In the genomic region with DNA sequence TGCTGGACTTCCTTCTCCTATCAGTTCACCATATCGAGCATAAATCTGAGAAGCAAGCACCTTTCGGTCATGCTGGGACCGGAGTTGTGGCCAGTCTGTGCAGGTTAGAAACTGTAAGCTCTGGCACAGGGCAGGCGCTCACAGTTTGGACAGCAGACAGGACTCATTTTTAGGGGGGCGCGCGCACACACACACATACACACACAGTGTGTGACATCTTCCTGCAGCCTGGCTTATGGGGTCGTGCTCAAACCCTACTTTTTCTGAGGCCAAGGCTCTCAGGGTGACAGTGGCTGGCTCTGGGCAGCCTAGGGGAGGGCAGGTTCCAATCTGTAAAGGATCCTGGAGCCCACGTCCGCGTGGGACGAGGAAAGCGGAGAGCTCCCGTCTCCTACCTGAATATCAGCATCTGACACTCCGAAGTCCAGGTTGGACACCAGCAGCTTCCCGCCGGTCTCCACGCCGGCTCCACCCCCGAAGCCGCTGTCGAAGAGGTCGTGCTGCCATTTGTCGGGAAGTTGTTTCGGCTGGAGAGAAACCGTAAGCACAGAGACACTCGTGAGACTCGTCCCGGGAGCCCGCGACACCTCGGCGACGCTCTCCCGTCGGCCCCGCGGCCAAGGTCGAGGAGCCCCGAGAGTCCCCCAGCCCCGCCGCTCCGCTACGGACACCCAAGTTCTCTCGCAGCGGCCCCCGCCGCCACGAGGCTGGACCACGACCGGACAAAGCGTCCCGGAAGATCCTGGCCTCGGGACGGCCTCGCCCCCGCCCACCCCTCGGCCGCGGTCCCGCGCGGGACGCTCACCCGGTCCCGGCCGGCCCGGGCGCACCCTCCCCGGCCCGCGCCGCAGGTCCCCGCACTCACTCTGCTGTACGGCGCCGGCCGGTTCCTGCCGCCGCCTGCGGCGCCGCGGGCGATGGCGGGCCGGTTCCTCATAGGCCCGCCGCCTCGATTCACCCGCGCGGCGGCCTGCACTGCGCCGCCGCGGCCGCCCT, we compare ENCODE assay signal across 8 mouse cellular contexts. TPM values are rescaled to one million over a fixed set of nuclear protein-coding genes. Genes with fewer than 3 reads are reported as not detected.
DNase-seq lines count a peak whose midpoint lies in the region; ATAC-seq and TF ChIP-seq lines count a peak whose summit lies in the region.

No protein-coding gene starts in this region.

- no peaks in the 10 kb centered on the region for H3K27me3 ChIP-seq in E14TG2a.4 (ENCODE audit: insufficient read depth, low read length)
- no peaks in the 10 kb centered on the region for H3K27me3 ChIP-seq in erythroblast, embryonic 14.5 days (ENCODE audit: control insufficient read depth)
- H3K27me3 ChIP-seq in intestine, postnatal 0 days (replicated peaks; ENCODE audit: control insufficient read depth, insufficient read depth, low read length) = no peaks in the 10 kb centered on the region
- H3K27me3 ChIP-seq in midbrain, embryonic 13.5 days = no peaks in the 10 kb centered on the region

- no peaks in the 10 kb centered on the region for H3K9me3 ChIP-seq in E14TG2a.4 (ENCODE audit: low read length)
- no peaks in the 10 kb centered on the region for H3K9me3 ChIP-seq in erythroblast, embryonic 14.5 days (ENCODE audit: control insufficient read depth, low read length)
- no peaks in the 10 kb centered on the region for H3K9me3 ChIP-seq in intestine, postnatal 0 days (ENCODE audit: control insufficient read depth)
- no peaks in the 10 kb centered on the region for H3K9me3 ChIP-seq in midbrain, embryonic 13.5 days

- peak; percentile 93 for DNase-seq in heart, adult 11 months
- no peak for DNase-seq in heart, adult 9 months (ENCODE audit: low spot score in 2 of 2)
- no peak for DNase-seq in left cerebral cortex, adult 11 months (ENCODE audit: low spot score)
- DNase-seq in cerebellum, adult 8-10 months = no peak

- H3K4me3 ChIP-seq in E14TG2a.4 (replicated peaks; ENCODE audit: low read length) = peak overlapping the region; percentile 96
- peak overlapping the region; percentile 97 for H3K4me3 ChIP-seq in erythroblast, embryonic 14.5 days (replicated peaks)
- peak overlapping the region; percentile 65 for H3K4me3 ChIP-seq in intestine, postnatal 0 days (ENCODE audit: low read depth, low read length)
- H3K4me3 ChIP-seq in midbrain, embryonic 13.5 days (replicated peaks) = peak overlapping the region; percentile 99

- peak overlapping the region; percentile 97 for H3K9ac ChIP-seq in intestine, postnatal 0 days (ENCODE audit: low read depth, low read length)
- peak overlapping the region; percentile 99 for H3K9ac ChIP-seq in midbrain, embryonic 13.5 days (replicated peaks)

- 2% methylated on average over 80 of the region's 99 CpGs for WGBS in intestine, postnatal 0 days
- 6% methylated on average over 90 of the region's 99 CpGs for WGBS in midbrain, embryonic 13.5 days

- H3K36me3 ChIP-seq in E14TG2a.4 (ENCODE audit: insufficient read depth, low read length) = peaks cover 82% of the 10 kb centered on the region
- H3K36me3 ChIP-seq in erythroblast, embryonic 14.5 days (ENCODE audit: control insufficient read depth) = peaks cover 77% of the 10 kb centered on the region
- H3K36me3 ChIP-seq in intestine, postnatal 0 days (ENCODE audit: control insufficient read depth, insufficient read depth) = peaks cover 44% of the 10 kb centered on the region
- H3K36me3 ChIP-seq in midbrain, embryonic 13.5 days = peaks cover 62% of the 10 kb centered on the region

- H3K27ac ChIP-seq in intestine, postnatal 0 days (ENCODE audit: low read depth, low read length) = peak overlapping the region; percentile 94
- peak overlapping the region; percentile 90 for H3K27ac ChIP-seq in midbrain, embryonic 13.5 days

- H3K4me2 ChIP-seq in intestine, postnatal 0 days (replicated peaks; ENCODE audit: low read depth) = peak overlapping the region; percentile 77
- H3K4me2 ChIP-seq in midbrain, embryonic 13.5 days (replicated peaks) = peak overlapping the region; percentile 98

- H3K4me1 ChIP-seq in E14TG2a.4 (replicated peaks; ENCODE audit: low read depth, low read length) = peaks cover 61% of the 10 kb centered on the region
- H3K4me1 ChIP-seq in erythroblast, embryonic 14.5 days (ENCODE audit: control insufficient read depth) = peaks cover 73% of the 10 kb centered on the region
- H3K4me1 ChIP-seq in intestine, postnatal 0 days (replicated peaks; ENCODE audit: control insufficient read depth, insufficient read depth, low read length) = 0 out of 2 replicates have a peak, but pooled peaks cover 6% of the 10 kb centered on the region
- peaks cover 31% of the 10 kb centered on the region for H3K4me1 ChIP-seq in midbrain, embryonic 13.5 days (replicated peaks)

- no peak for TF ChIP-seq CTCF in E14TG2a.4 (conservative IDR thresholded peaks at IDR 0.05; ENCODE audit: low read length)
- no peak for TF ChIP-seq CTCF in intestine, postnatal 0 days (IDR thresholded peaks at IDR 0.05; ENCODE audit: low read depth)

- peak; percentile 39 for ATAC-seq in intestine, postnatal 0 days
- peak; percentile 81 for ATAC-seq in midbrain, embryonic 13.5 days

RNA-seq across cellular contexts. Expression of gene Alyref, which starts 0.6 kb away (rescaled TPM):
- polyA plus RNA-seq in erythroblast, embryonic 14.5 days (2012) = 56.7 and 59.1 TPM in 2 replicates
- polyA plus RNA-seq in intestine, postnatal 0 days (2015; fragmentation: Nextera tagmentation; extraction: Ambion mirVana) = 209 and 226 TPM in 2 replicates
- 303 and 358 TPM in 2 replicates for polyA plus RNA-seq in midbrain, embryonic 13.5 days (2015; fragmentation: Nextera tagmentation; extraction: Ambion mirVana)

RNA-seq across cellular contexts. Expression of gene Anapc11, which starts 0.7 kb away (rescaled TPM):
- 12.9 and 19.1 TPM in 2 replicates for polyA plus RNA-seq in erythroblast, embryonic 14.5 days (2012)
- 107 and 108 TPM in 2 replicates for polyA plus RNA-seq in intestine, postnatal 0 days (2015; fragmentation: Nextera tagmentation; extraction: Ambion mirVana)
- 180 and 183 TPM in 2 replicates for polyA plus RNA-seq in midbrain, embryonic 13.5 days (2015; fragmentation: Nextera tagmentation; extraction: Ambion mirVana)

RNA-seq across cellular contexts. Expression of gene Npb, which starts 10.7 kb away (rescaled TPM):
- polyA plus RNA-seq in erythroblast, embryonic 14.5 days (2012) = 0.46 TPM in 1 of 2 replicates, not detected in the other
- 3.4 and 3.5 TPM in 2 replicates for polyA plus RNA-seq in intestine, postnatal 0 days (2015; fragmentation: Nextera tagmentation; extraction: Ambion mirVana)
- polyA plus RNA-seq in midbrain, embryonic 13.5 days (2015; fragmentation: Nextera tagmentation; extraction: Ambion mirVana) = 0.54 and 0.95 TPM in 2 replicates

RNA-seq across cellular contexts. Expression of gene Arhgdia, which starts 16.1 kb away (rescaled TPM):
- polyA plus RNA-seq in erythroblast, embryonic 14.5 days (2012) = 52.3 and 59.5 TPM in 2 replicates
- polyA plus RNA-seq in intestine, postnatal 0 days (2015; fragmentation: Nextera tagmentation; extraction: Ambion mirVana) = 474 and 493 TPM in 2 replicates
- 452 and 461 TPM in 2 replicates for polyA plus RNA-seq in midbrain, embryonic 13.5 days (2015; fragmentation: Nextera tagmentation; extraction: Ambion mirVana)

RNA-seq across cellular contexts. Expression of gene Pcyt2, which starts 20.2 kb away (rescaled TPM):
- polyA plus RNA-seq in erythroblast, embryonic 14.5 days (2012) = 9.6 and 12.2 TPM in 2 replicates
- polyA plus RNA-seq in intestine, postnatal 0 days (2015; fragmentation: Nextera tagmentation; extraction: Ambion mirVana) = 320 and 378 TPM in 2 replicates
- polyA plus RNA-seq in midbrain, embryonic 13.5 days (2015; fragmentation: Nextera tagmentation; extraction: Ambion mirVana) = 167 TPM in 2 replicates
